Mouse (Mus musculus) natural killer cell, adult 2 months (primary cell): Measurements from ENCODE around the gene Serpinb11.
A peak's percentile ranks its signal among the peaks of the same experiment; 100 is the strongest.

ENCODE experiments used
- DNase-seq, 2 experiments: peaks; one replicate each; pipeline ENCODE4 v3.0.0; 2022; ENCODE audit warnings: low spot score in 2 of 2

Gene Serpinb11

GRCm38 (mm10) chr1:107360898-107361297 lies at the start of gene Serpinb11:
Serpinb11 (plus strand) TSS chr1:107361198.
- DNase-seq = no peak

- no peak for DNase-seq
These were observed 15.0 kb upstream of the Serpinb11 start for GRCm38 (mm10) chr1:107345979-107346378.

GRCm38 (mm10) chr1:107346788-107347187 lies 14.2 kb upstream of the Serpinb11 start:
- no peak for DNase-seq

- DNase-seq = no peak
These were observed 10.6 kb upstream of the Serpinb11 start for GRCm38 (mm10) chr1:107350392-107350791.

- no peak for DNase-seq
These were observed 9.9 kb upstream of the Serpinb11 start for GRCm38 (mm10) chr1:107351115-107351514.

- no peak for DNase-seq
These were observed 8.0 kb upstream of the Serpinb11 start for GRCm38 (mm10) chr1:107353046-107353445.

- DNase-seq = no peak
These were observed 5.0 kb downstream of the Serpinb11 start for GRCm38 (mm10) chr1:107365973-107366372.

GRCm38 (mm10) chr1:107368944-107369343 lies 7.9 kb downstream of the Serpinb11 start:
- no peak for DNase-seq

GRCm38 (mm10) chr1:107376952-107377351 lies 16.0 kb downstream of the Serpinb11 start:
- DNase-seq = peak in 1 of 2 experiments; percentile 22

GRCm38 (mm10) chr1:107378368-107378767 lies 17.4 kb downstream of the Serpinb11 start:
- DNase-seq = no peak

- no peak for DNase-seq
These were observed 20.5 kb downstream of the Serpinb11 start for GRCm38 (mm10) chr1:107381491-107381890.

GRCm38 (mm10) chr1:107382404-107382803 lies 21.4 kb downstream of the Serpinb11 start:
- DNase-seq = no peak

- no peak for DNase-seq
These were observed 23.5 kb downstream of the Serpinb11 start for GRCm38 (mm10) chr1:107384532-107384931.

- DNase-seq = no peak
These were observed 28.8 kb downstream of the Serpinb11 start for GRCm38 (mm10) chr1:107389753-107390152.

GRCm38 (mm10) chr1:107397481-107397880 lies 36.5 kb downstream of the Serpinb11 start:
- no peak for DNase-seq

- no peak for DNase-seq
These were observed 38.4 kb downstream of the Serpinb11 start, which contains the start of gene Serpinb7 for GRCm38 (mm10) chr1:107399355-107399754. Serpinb7 (plus strand) TSS chr1:107399655.

- DNase-seq = no peak
These were observed 41.1 kb downstream of the Serpinb11 start for GRCm38 (mm10) chr1:107402082-107402481.

- DNase-seq = no peak
These were observed 53.7 kb downstream of the Serpinb11 start for GRCm38 (mm10) chr1:107414650-107415049.

GRCm38 (mm10) chr1:107422487-107422886 lies 61.5 kb downstream of the Serpinb11 start:
- DNase-seq = no peak
